Mouse (Mus musculus) megakaryocyte-erythroid progenitor cell, adult 5-6 weeks (primary cell): Measurements from ENCODE around the gene Amigo3. TPM values are rescaled to one million over a fixed set of nuclear protein-coding genes. Genes with fewer than 3 reads are reported as not detected.

Experiments used
- ATAC-seq: replicated peaks from 2 replicates; pipeline ENCODE4 v1.8.0; 2016; ENCODE audit warnings: mild to moderate bottlenecking, inconsistent platforms; ENCODE audit not compliant: severe bottlenecking, poor library complexity, low FRiP score, low TSS enrichment
- total RNA-seq, 2 experiments: library from RNA; stranded (forward) in 1 of 2; stranded (reverse) in 1 of 2; fragments of 200-1000, 215-1000 nt in 1 of 2; fragments of >200 nt in 1 of 2; fragmentation: Nextera tagmentation in 1 of 2; gene quantifications; 2 replicates each; pipeline ENCODE4 v1.2.3; 2014 to 2017

Amigo3 gene
- total RNA-seq, 2 experiments from 2014 or later, result 3.1 TPM; not detected in 1

- no peak for ATAC-seq
Measured at GRCm38 (mm10) chr9:108073141-108073930, 20.4 kb downstream of the Amigo3 start.

- ATAC-seq, result peak; percentile 30
Measured at GRCm38 (mm10) chr9:108080168-108080567, 27.2 kb downstream of the Amigo3 start, which contains the start of gene Mst1. Gene Mst1, plus strand, starts transcription at chr9:108080436.

GRCm38 (mm10) chr9:108082549-108082948 lies 29.6 kb downstream of the Amigo3 start:
- ATAC-seq, result no peak

GRCm38 (mm10) chr9:108082988-108083431 lies 30.1 kb downstream of the Amigo3 start, which contains the start of gene Rnf123:
Gene Rnf123, minus strand, starts transcription at chr9:108083346.
- peak; percentile 53 for ATAC-seq

- ATAC-seq, result peak; percentile 7
Measured at GRCm38 (mm10) chr9:108083561-108083960, 30.6 kb downstream of the Amigo3 start.

- ATAC-seq, result no peak
Measured at GRCm38 (mm10) chr9:108085261-108085660, 32.3 kb downstream of the Amigo3 start.

GRCm38 (mm10) chr9:108090611-108091120 lies 37.7 kb downstream of the Amigo3 start:
- ATAC-seq, result no peak

GRCm38 (mm10) chr9:108093586-108093985 lies 40.6 kb downstream of the Amigo3 start:
- no peak for ATAC-seq

GRCm38 (mm10) chr9:108094184-108094941 lies 41.4 kb downstream of the Amigo3 start, which contains the start of gene Apeh:
Gene Apeh, minus strand, starts transcription at chr9:108094606.
- peak; percentile 72 for ATAC-seq

- peak; percentile 79 for ATAC-seq
Measured at GRCm38 (mm10) chr9:108094998-108095411, 42.0 kb downstream of the Amigo3 start.

- peak; percentile 16 for ATAC-seq
Measured at GRCm38 (mm10) chr9:108095518-108095917, 42.6 kb downstream of the Amigo3 start.

- ATAC-seq, result no peak
Measured at GRCm38 (mm10) chr9:108095949-108096712, 43.2 kb downstream of the Amigo3 start.

- no peak for ATAC-seq
Measured at GRCm38 (mm10) chr9:108099619-108100018, 46.7 kb downstream of the Amigo3 start.

GRCm38 (mm10) chr9:108104766-108105548 lies 52.0 kb downstream of the Amigo3 start:
- ATAC-seq, result peak; percentile 80

Other genes starting within 250 kb of the Amigo3 start
- 123 and 150 TPM in 2 replicates for gene Rbm6, start 179.9 kb upstream of the Amigo3 start, total RNA-seq (2014; fragmentation: Nextera tagmentation)
- 164 and 174 TPM in 2 replicates for gene Rbm6, start 179.9 kb upstream of the Amigo3 start, total RNA-seq (2017)
- gene Mon1a, start 165.0 kb upstream of the Amigo3 start, total RNA-seq (2014; fragmentation: Nextera tagmentation), result 3.7 and 7.2 TPM in 2 replicates
- gene Mon1a, start 165.0 kb upstream of the Amigo3 start, total RNA-seq (2017), result 6.1 and 12.6 TPM in 2 replicates
- gene Mst1r, start 146.3 kb upstream of the Amigo3 start, total RNA-seq (2014; fragmentation: Nextera tagmentation), result not detected in 2 replicates
- not detected in 2 replicates for gene Mst1r, start 146.3 kb upstream of the Amigo3 start, total RNA-seq (2017)
- gene Actl11, start 124.7 kb upstream of the Amigo3 start, total RNA-seq (2014; fragmentation: Nextera tagmentation), result not detected in 2 replicates
- not detected in 2 replicates for gene Actl11, start 124.7 kb upstream of the Amigo3 start, total RNA-seq (2017)
- gene Camkv, start 117.5 kb upstream of the Amigo3 start, total RNA-seq (2014; fragmentation: Nextera tagmentation), result 0.22 TPM in 1 of 2 replicates, not detected in the other
- gene Camkv, start 117.5 kb upstream of the Amigo3 start, total RNA-seq (2017), result not detected in 2 replicates
- 22.4 and 31.0 TPM in 2 replicates for gene Traip, start 103.0 kb upstream of the Amigo3 start, total RNA-seq (2014; fragmentation: Nextera tagmentation)
- gene Traip, start 103.0 kb upstream of the Amigo3 start, total RNA-seq (2017), result 17.2 and 18.4 TPM in 2 replicates
- gene Uba7, start 77.7 kb upstream of the Amigo3 start, total RNA-seq (2014; fragmentation: Nextera tagmentation), result 111 and 114 TPM in 2 replicates
- gene Uba7, start 77.7 kb upstream of the Amigo3 start, total RNA-seq (2017), result 17.7 and 30.3 TPM in 2 replicates
- not detected in 2 replicates for gene Gm20661, start 70.1 kb upstream of the Amigo3 start, total RNA-seq (2014; fragmentation: Nextera tagmentation)
- 0.42 TPM in 1 of 2 replicates, not detected in the other for gene Gm20661, start 70.1 kb upstream of the Amigo3 start, total RNA-seq (2017)
- gene Inka1, start 67.3 kb upstream of the Amigo3 start, total RNA-seq (2014; fragmentation: Nextera tagmentation), result 23.1 and 29.7 TPM in 2 replicates
- gene Inka1, start 67.3 kb upstream of the Amigo3 start, total RNA-seq (2017), result 28.6 and 47.3 TPM in 2 replicates
- 0.37 TPM in 1 of 2 replicates, not detected in the other for gene Cdhr4, start 60.7 kb upstream of the Amigo3 start, total RNA-seq (2014; fragmentation: Nextera tagmentation)
- gene Cdhr4, start 60.7 kb upstream of the Amigo3 start, total RNA-seq (2017), result 0.88 TPM in 1 of 2 replicates, not detected in the other
- gene Gm20662, start 56.8 kb upstream of the Amigo3 start, total RNA-seq (2014; fragmentation: Nextera tagmentation), result not detected in 2 replicates
- gene Gm20662, start 56.8 kb upstream of the Amigo3 start, total RNA-seq (2017), result not detected in 2 replicates
- 30.6 and 36.6 TPM in 2 replicates for gene Ip6k1, start 50.7 kb upstream of the Amigo3 start, total RNA-seq (2014; fragmentation: Nextera tagmentation)
- gene Ip6k1, start 50.7 kb upstream of the Amigo3 start, total RNA-seq (2017), result 31.9 and 36.9 TPM in 2 replicates
- 7.8 and 15.0 TPM in 2 replicates for gene Gmppb, start 3.9 kb upstream of the Amigo3 start, total RNA-seq (2014; fragmentation: Nextera tagmentation)
- 10.7 and 19.2 TPM in 2 replicates for gene Gmppb, start 3.9 kb upstream of the Amigo3 start, total RNA-seq (2017)
- gene Mst1, start 27.3 kb downstream of the Amigo3 start, total RNA-seq (2014; fragmentation: Nextera tagmentation), result not detected in 2 replicates
- 0.30 TPM in 1 of 2 replicates, not detected in the other for gene Mst1, start 27.3 kb downstream of the Amigo3 start, total RNA-seq (2017)
- gene Rnf123, start 30.2 kb downstream of the Amigo3 start, total RNA-seq (2014; fragmentation: Nextera tagmentation), result 140 and 141 TPM in 2 replicates
- gene Rnf123, start 30.2 kb downstream of the Amigo3 start, total RNA-seq (2017), result 41.2 and 65.5 TPM in 2 replicates
- gene Apeh, start 41.4 kb downstream of the Amigo3 start, total RNA-seq (2014; fragmentation: Nextera tagmentation), result 162 and 202 TPM in 2 replicates
- gene Apeh, start 41.4 kb downstream of the Amigo3 start, total RNA-seq (2017), result 119 and 214 TPM in 2 replicates
- 5.5 and 7.4 TPM in 2 replicates for gene Bsn, start 137.2 kb downstream of the Amigo3 start, total RNA-seq (2014; fragmentation: Nextera tagmentation)
- 2.3 and 2.9 TPM in 2 replicates for gene Bsn, start 137.2 kb downstream of the Amigo3 start, total RNA-seq (2017)
- gene Dag1, start 210.8 kb downstream of the Amigo3 start, total RNA-seq (2014; fragmentation: Nextera tagmentation), result 10.2 and 12.9 TPM in 2 replicates
- 4.6 and 5.1 TPM in 2 replicates for gene Dag1, start 210.8 kb downstream of the Amigo3 start, total RNA-seq (2017)
- 3.1 and 5.0 TPM in 2 replicates for gene Nicn1, start 237.3 kb downstream of the Amigo3 start, total RNA-seq (2014; fragmentation: Nextera tagmentation)
- 1.4 TPM in 1 of 2 replicates, not detected in the other for gene Nicn1, start 237.3 kb downstream of the Amigo3 start, total RNA-seq (2017)
- gene Amt, start 243.7 kb downstream of the Amigo3 start, total RNA-seq (2014; fragmentation: Nextera tagmentation), result 0.28 TPM in 1 of 2 replicates, not detected in the other
- 0.23 TPM in 1 of 2 replicates, not detected in the other for gene Amt, start 243.7 kb downstream of the Amigo3 start, total RNA-seq (2017)